Mouse (Mus musculus): Measurements from ENCODE around the gene Cryba2. TPM values are rescaled to one million over a fixed set of nuclear protein-coding genes. Genes with fewer than 3 reads are reported as not detected.

The Cryba2 gene
- total RNA-seq, 4 experiments from 2014 or later: not detected

- DNase-seq (ENCODE audit: low spot score in 2 of 2): no peak
These were observed 42.7 kb downstream of the Cryba2 start for GRCm38 (mm10) chr1:74850251-74850650.

GRCm38 (mm10) chr1:74848946-74849345 is 44.0 kb downstream of the Cryba2 start:
- no peak for DNase-seq (ENCODE audit: low spot score in 2 of 2)

GRCm38 (mm10) chr1:74846341-74846740 is 46.6 kb downstream of the Cryba2 start:
- no peak for DNase-seq (ENCODE audit: low spot score in 2 of 2)

- no peak for DNase-seq (ENCODE audit: low spot score in 2 of 2)
These were observed 49.9 kb downstream of the Cryba2 start for GRCm38 (mm10) chr1:74843090-74843489.

Small RNA genes lying within 50 kb of the gene (microRNA-seq; reads per million reads assigned to microRNA genes)
- gene Mir375: 171 reads per million, percentile 58 among the genes with 10 or more reads in this experiment

Other genes with a start within 250 kb of the Cryba2 start
- gene Ttll4, start 231.4 kb downstream of the Cryba2 start, total RNA-seq (2022): 10 to 100 TPM in 3 of 4 experiments, 1 to 10 TPM in 1; 9.2 to 18.3 (median 11.4) TPM
- gene Cyp27a1, start 179.6 kb downstream of the Cryba2 start, total RNA-seq (2022): 10 to 100 TPM; 44.3 to 72.8 (median 67.1) TPM
- gene Prkag3, start 143.9 kb downstream of the Cryba2 start, total RNA-seq (2022): 100 to 1,000 TPM in 3 of 4 experiments, 10 to 100 TPM in 1; 76.0 to 167 (median 125) TPM
- under 1 TPM in 3 of 4 experiments, not detected in 1; 0.27 to 0.72 (median 0.48) TPM for gene Wnt6, start 121.3 kb downstream of the Cryba2 start, total RNA-seq (2022)
- under 1 TPM in 1 of 4 experiments, not detected in 3; 0.16 TPM for gene Wnt10a, start 101.6 kb downstream of the Cryba2 start, total RNA-seq (2022)
- gene Cdk5r2, start 38.2 kb downstream of the Cryba2 start, total RNA-seq (2022): not detected
- not detected for gene Fev, start 7.7 kb downstream of the Cryba2 start, total RNA-seq (2022)
- gene Cfap65, start 42.5 kb upstream of the Cryba2 start, total RNA-seq (2022): not detected
- gene Ihh, start 58.5 kb upstream of the Cryba2 start, total RNA-seq (2022): under 1 TPM in 2 of 4 experiments, not detected in 2; 0.16 to 0.19 TPM
- 1 to 10 TPM; 4.3 to 5.7 (median 4.7) TPM for gene Nhej1, start 232.1 kb upstream of the Cryba2 start, total RNA-seq (2022)
- under 1 TPM in 2 of 4 experiments, not detected in 2; 0.22 to 0.27 TPM for gene Slc23a3, start 240.7 kb upstream of the Cryba2 start, total RNA-seq (2022)
- 10 to 100 TPM; 15.6 to 18.5 (median 15.9) TPM for gene Cnppd1, start 249.6 kb upstream of the Cryba2 start, total RNA-seq (2022)
- 10 to 100 TPM in 1 of 4 experiments, 1 to 10 TPM in 3; 7.6 to 10.3 (median 9.2) TPM for gene Retreg2, start 249.6 kb upstream of the Cryba2 start, total RNA-seq (2022)